Mouse (Mus musculus) inflammation-experienced regulatory T-cells, adult 6 months (primary cell): ENCODE data around the gene Ism1. TPM values are rescaled to one million over a fixed set of nuclear protein-coding genes. Genes with fewer than 3 reads are reported as not detected.

Source experiments
- ATAC-seq: one replicate; pipeline ENCODE4 v1.8.0; 2017
- polyA plus RNA-seq, 3 experiments: library from polyadenylated mRNA; unstranded; fragments of 100-300 nt; shearing (Covaris generic); gene quantifications; one replicate each; pipeline ENCODE4 v1.2.1; 2017

Gene Ism1
- polyA plus RNA-seq, 3 experiments from 2014 or later, result 0.26 to 0.32 TPM; not detected in 1

GRCm38 (mm10) chr2:139717772-139718171, 39.8 kb downstream of the Ism1 start:
- no peak for ATAC-seq

GRCm38 (mm10) chr2:139722700-139723099, 44.7 kb downstream of the Ism1 start:
- no peak for ATAC-seq

GRCm38 (mm10) chr2:139723304-139723703, 45.3 kb downstream of the Ism1 start:
- ATAC-seq, result no peak

GRCm38 (mm10) chr2:139724202-139724838, 46.3 kb downstream of the Ism1 start:
- ATAC-seq, result no peak

GRCm38 (mm10) chr2:139725328-139725727, 47.4 kb downstream of the Ism1 start:
- ATAC-seq, result no peak

- no peak for ATAC-seq
Observed at GRCm38 (mm10) chr2:139728060-139728459, 50.1 kb downstream of the Ism1 start.

- no peak for ATAC-seq
Observed at GRCm38 (mm10) chr2:139729377-139729776, 51.4 kb downstream of the Ism1 start.

- ATAC-seq, result no peak
Observed at GRCm38 (mm10) chr2:139742381-139742780, 64.4 kb downstream of the Ism1 start.

GRCm38 (mm10) chr2:139757021-139757420, 79.0 kb downstream of the Ism1 start:
- no peak for ATAC-seq

GRCm38 (mm10) chr2:139757456-139757855, 79.5 kb downstream of the Ism1 start:
- ATAC-seq, result no peak

- no peak for ATAC-seq
Observed at GRCm38 (mm10) chr2:139764355-139764754, 86.4 kb downstream of the Ism1 start.

- no peak for ATAC-seq
Observed at GRCm38 (mm10) chr2:139774949-139775570, 97.1 kb downstream of the Ism1 start.

GRCm38 (mm10) chr2:139776644-139777043, 98.7 kb downstream of the Ism1 start:
- no peak for ATAC-seq

- ATAC-seq, result peak; percentile 41
Observed at GRCm38 (mm10) chr2:139778283-139778682, 100.3 kb downstream of the Ism1 start.

GRCm38 (mm10) chr2:139783318-139783850, 105.4 kb downstream of the Ism1 start:
- no peak for ATAC-seq

- ATAC-seq, result no peak
Observed at GRCm38 (mm10) chr2:139784465-139784864, 106.5 kb downstream of the Ism1 start.

- ATAC-seq, result no peak
Observed at GRCm38 (mm10) chr2:139784946-139785345, 107.0 kb downstream of the Ism1 start.

- ATAC-seq, result no peak
Observed at GRCm38 (mm10) chr2:139788658-139789057, 110.7 kb downstream of the Ism1 start.

GRCm38 (mm10) chr2:139792345-139793120, 114.6 kb downstream of the Ism1 start:
- ATAC-seq, result no peak

- no peak for ATAC-seq
Observed at GRCm38 (mm10) chr2:139804041-139804440, 126.1 kb downstream of the Ism1 start.

GRCm38 (mm10) chr2:139807887-139808286, 129.9 kb downstream of the Ism1 start:
- ATAC-seq, result no peak
